Mouse (Mus musculus) naive thymus-derived CD4-positive, alpha-beta T cell, adult 2 months (primary cell): ENCODE measurements around the gene Rae1.

Experiments used
- DNase-seq: peaks from one replicate; pipeline ENCODE4 v3.0.0-alpha.2; 2011; ENCODE audit warnings: low read depth

The Rae1 gene

DNA sequence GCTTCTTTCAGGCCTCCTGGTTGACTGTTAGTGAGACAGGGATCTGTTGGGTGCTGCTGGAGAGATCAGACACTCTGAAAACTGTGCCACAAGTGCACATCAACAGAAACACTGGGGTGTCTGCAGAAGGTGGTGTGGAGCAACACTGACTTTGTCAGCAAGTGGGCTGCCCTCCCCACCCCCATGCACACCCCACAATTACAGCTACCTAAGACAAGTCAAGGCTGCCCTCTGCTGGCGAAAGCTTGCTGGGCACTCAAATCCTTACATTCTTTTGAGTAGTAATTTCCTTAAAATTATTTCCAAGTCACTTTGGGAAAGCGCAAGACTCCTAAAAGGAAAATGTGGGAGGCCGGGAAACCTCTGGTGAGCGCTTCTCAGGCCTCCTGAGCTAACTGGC is 3.7 kb upstream of the Rae1 start:
- DNase-seq, result peak; percentile 88

DNA sequence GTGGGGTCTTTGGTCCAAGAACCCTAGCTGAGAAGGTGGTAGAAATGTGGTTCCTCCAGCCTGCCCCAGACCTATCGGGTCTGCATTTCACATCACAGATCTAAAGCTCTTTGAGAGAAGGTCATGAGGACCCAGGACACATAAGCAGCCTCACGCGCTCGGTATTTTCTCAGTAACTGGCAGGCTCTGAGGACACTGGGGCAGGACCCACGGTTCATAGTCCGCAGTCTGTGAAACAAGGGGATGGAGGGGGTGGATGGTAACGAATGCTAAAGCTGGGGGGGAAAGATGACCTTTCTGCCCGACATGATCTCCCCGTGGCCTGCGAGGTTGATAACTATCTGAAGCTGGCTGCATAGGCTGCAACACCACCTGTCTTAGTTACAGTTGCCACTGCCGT is 2.2 kb upstream of the Rae1 start:
- no peak for DNase-seq

DNA sequence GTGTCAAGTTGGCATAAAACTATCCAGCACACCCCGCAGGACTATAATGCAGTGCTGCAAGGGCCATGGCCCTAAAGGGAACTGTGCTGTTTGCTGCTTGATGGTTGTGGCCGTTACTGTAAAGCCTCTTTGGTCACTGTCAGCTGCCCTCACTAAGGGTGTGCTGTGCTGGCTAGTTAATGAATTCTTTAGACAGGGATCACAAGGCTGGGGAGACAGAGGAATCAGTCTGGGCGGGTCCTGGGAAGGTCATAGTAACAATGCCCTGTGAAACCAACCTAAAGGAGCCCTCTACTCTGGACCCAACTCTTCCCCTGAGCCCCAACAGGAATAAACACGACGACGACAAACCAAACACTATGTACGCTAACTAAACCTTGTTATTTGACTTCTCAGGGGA is 1.4 kb upstream of the Rae1 start:
- DNase-seq, result no peak

DNA sequence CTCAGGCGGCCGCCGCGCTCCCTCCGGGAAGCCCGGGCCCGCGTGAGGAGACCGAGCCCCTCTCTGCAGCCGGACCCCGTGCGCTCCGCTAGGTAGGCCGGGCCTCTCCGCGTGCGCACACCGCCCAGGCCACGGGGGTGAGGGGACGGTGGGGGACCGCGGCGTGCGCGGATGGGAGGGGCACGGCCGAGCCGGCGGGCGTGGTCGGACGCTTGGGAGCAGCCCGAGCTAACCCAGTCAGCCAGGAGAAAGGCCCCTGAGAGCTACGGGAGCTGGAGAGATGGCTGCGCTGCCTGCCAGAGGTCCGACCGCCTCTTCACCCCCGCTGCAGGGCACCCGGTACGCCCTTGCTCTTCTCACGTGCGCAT is 352 bp downstream of the Rae1 start:
- DNase-seq, result no peak

DNA sequence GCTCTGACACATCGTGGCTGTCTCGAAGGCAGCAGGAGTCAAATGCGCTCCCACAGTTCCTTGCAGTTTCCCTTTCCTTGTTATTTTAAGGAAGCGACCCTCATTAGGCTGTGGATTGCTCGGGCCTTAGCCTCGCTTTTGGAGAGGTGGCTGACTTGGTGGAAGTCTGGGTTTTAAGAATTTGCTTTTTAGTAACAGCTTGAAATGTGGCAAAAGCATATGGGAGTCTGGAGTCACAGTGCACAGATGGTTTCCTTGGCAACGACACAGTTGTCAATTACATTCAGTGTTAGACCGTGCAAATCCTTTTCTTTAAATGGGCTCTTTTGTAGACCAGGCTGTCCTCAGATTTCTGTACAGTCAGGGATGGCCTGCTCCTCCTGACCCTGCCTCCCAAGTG is 1.0 kb downstream of the Rae1 start:
- DNase-seq, result peak; percentile 37

DNA sequence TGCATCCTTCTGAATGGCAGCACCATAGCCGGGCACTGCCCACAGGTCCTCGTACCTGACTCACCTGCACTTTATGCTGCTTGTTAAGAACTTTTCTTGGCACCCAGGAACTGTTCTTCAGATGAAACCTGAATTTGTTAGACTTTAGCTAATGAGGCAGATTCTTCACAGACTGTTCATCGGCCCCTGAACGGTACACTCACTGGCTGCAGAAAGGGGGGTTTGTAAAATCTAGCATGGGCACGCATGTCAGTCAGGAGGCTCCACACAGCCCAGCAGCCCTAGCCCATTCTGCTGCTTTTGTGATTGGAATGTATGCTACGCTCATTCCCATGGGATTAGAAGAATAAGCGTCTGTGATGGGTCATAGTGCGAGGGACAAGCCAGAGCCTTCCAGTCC is 3.8 kb downstream of the Rae1 start:
- DNase-seq, result no peak

DNA sequence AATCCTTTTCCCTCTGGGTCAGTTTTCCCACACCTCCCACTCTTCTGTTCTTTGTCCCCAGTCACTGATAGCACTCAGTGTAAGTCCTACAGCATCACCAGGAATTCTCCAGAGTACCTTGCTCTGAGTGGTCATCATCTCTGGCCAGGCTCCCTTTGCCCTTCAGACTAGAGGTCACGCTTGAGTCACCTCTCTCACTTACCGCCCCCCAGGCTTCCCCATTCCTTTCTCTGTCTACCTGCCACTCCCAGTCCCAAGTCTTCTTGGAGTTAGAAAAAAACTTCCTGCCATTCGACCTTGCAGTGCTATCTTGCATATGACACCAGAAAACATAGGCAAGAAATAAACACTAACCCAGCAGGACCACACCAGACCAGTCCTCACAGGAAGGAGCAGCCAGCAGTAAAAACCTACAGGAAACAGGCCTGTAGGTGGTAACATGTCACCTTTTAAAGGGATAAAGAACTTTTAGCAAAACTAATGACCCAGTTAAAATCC is 10.4 kb downstream of the Rae1 start:
- DNase-seq, result no peak

DNA sequence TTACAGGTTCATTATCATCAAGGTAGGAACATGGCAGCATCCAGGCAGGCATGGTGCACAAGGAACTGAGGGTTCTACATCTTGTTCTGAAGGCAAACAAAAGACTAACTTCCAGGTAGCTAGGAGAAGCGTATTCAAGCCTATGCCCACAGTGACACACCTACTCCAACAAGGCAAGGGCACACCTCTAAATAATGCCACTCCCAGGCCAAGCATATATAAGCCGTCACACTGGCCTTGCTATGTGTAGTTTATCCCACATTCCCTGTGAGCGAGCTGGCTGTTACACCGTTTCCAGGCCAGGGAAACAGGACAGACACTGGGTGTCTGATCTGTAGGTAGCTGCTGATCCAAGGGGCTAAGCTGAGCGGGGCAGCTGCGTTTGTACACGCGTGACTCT is 11.5 kb downstream of the Rae1 start:
- no peak for DNase-seq

DNA sequence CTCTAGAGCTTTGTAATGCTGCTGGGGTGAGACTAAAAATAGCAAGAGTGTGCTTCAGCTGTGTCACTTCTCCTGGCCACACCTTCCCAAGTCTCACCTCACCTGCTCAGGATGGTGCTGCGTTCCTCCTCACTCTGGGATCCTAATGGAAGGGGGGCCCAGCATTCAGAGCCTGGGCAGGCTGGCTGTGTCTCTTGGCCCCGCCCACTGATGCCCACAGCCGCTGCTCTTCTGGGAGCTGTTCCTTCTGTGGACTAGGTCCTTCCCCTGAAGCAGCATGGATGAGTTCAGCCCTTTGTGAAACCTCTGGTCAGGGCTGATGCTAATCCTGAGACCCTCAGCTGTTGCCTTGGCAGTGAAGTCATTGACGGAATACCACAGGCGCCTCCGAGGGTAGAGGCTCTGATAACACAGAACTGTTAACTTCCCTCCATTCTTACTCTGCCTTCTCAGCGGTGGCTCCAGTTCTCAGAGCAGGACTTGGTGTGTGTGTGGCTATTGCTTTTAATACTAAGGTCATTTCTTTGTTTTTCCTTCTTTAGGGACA is 14.9 kb downstream of the Rae1 start:
- DNase-seq, result no peak

DNA sequence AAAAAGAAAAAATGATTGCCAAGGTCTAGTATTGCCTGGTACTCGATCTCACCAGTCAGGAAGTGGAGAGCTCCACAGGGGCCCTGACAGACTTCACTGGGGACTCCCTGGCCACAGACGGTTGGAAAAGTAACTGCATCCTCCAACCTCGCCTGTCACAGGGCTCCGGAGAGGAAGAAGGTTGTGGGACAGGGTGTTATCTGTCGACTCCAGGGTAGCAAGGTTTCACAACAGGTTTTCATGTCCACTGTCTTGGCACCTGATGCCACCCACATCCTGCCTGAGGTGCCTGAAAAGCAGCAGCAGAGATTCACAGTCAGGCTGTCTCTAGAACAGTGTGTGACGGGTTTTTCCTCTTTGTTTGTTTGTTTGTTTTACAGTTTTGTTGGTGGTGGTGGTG is 18.0 kb downstream of the Rae1 start:
- DNase-seq, result peak; percentile 85

DNA sequence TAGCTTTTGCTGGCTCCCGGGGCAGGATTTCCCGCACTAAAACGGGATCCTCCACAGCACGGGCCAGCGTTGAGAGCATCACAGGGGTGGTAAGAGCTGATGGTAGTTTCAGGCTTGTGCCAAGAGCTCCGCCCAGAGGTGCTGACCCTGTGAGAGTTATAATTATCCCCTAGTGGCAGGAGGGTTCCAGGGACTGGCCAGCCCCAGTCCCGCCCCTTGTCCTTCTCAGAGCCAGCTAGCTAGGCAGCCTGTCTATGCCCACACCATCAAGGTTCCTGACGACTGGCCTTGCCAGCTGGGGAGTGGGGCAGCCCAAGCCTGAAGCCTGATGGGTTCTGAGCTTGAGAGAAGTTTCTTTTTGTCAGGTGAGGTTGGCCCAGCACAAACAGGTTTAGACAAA is 18.7 kb downstream of the Rae1 start:
- DNase-seq, result peak; percentile 40

DNA sequence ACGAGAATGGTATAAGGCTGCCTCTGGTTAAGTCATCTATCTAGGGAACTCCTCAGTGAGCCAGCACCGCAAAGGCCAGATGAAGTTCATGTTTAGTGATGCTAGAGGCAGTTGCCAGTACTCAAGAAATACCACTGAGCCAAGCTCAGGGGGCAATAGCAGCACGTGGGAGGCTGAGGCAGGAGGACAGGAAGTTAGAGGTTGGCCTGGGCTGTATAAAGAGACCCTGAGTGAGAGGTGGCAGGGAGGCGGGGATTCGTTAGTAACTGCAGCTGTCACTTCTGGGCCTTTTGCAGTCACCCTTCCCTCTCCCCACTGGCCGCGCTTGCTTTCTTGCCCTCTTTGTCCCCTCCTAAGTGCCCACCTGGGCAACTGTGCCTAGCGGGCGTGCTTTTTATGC is 19.4 kb downstream of the Rae1 start:
- peak; percentile 66 for DNase-seq

DNA sequence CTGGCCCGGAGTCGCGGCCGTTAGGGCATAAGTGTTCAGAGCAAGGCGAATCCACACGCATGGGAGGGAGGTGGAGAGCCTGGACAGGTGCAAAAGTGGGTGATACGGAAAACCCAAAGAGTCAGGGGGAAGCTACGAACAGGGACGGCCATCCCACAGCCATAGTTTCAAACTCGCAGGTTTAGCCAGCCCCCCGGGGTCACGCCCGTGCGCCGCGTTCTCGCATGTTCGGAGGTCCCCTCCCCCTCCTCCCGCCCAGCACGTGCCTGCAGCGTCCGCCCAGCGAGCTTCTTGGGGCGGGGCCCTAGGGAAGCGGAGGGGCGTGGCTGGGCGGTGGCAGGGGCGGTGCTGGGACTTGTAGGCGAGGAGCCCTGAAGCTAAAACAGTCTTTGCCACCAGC is 19.9 kb downstream of the Rae1 start:
- peak; percentile 94 for DNase-seq

DNA sequence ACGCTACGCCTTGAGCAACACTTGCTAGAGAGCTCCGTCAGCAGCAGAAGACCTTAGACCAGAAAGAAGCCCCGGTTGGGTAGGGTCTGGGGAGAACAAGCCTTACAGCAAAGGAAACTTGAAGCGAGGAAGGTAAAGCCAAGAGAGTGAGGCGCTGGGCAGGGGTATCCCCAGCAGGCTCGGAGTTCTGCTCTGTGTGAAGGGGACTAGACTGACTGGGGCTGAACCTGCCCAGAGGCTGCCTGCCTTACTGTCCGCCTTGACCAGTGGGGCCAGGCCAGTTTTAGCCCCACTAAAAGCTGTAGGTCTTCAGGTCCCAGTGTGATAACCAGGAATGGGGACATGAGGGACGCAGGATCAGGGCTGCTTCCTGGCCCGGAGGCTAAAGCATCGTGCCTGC is 20.5 kb downstream of the Rae1 start, which contains the start of gene Rbm38:
Rbm38 (plus strand) TSS at position 69 of the 400 bp plus-strand sequence.
- DNase-seq, result no peak

DNA sequence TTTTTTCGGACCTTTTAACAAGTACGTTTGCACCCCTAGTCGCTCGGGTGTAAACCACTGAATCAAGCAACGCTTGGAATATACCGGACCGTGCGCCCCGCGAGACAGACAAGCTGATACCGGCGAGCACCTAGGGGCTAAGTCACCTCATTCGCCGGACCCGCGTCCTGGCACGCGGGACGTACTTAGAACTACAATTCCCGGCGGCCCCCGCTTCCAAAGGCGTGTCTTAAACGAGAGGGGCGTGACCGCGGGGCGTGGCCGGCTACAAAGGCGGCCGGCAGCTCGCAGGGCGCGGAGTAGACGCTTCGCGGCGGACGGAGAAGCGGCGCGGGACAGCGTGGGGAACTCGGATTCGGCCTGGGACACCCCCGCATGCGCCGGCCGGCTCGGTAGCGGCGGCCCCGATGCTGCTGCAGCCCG is 21.7 kb downstream of the Rae1 start:
- peak; percentile 95 for DNase-seq

DNA sequence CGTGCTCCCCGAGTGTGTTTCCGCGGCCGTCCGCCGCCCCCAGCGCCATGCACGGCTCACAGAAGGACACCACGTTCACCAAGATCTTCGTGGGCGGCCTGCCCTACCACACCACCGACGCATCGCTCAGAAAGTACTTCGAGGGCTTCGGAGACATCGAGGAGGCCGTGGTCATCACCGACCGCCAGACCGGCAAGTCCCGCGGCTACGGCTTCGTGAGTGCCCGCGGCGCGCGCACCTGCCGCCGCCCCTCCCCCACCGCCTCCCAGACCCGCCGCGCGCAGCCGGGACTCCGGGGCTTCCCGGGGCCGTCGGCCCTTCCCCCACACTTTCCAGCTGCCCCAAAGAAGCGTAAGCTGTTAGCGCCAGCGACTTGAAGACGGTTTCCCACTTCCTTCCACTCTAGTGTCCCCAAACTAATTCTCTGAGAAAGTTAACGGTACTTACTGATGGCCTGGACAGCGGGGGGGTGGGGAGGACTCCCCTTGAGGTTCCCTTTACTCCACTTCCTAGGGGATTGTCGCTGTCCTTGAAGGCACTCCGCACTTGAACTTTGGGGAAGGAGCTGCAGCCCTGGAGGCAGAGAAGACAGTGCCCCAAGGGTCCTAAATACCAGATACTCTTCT is 22.3 kb downstream of the Rae1 start:
- DNase-seq, result no peak

DNA sequence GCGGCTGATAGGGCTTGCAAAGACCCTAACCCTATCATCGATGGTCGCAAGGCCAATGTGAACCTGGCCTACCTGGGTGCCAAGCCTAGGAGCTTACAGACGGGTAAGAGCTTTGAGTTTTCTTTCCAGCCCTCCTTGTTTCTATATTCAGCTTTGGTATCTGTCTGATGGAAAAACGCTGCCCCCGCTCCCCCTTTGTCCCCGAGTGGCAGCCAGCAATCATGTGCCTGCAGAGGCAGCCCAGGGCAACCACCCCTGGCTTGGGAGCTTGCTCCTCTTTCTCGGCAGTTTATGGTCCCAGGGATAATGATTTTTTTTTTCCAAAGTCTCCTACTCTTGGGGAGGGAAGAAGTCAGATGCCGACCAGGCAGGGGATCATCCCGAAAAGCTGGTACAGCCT is 22.9 kb downstream of the Rae1 start:
- peak; percentile 38 for DNase-seq

DNA sequence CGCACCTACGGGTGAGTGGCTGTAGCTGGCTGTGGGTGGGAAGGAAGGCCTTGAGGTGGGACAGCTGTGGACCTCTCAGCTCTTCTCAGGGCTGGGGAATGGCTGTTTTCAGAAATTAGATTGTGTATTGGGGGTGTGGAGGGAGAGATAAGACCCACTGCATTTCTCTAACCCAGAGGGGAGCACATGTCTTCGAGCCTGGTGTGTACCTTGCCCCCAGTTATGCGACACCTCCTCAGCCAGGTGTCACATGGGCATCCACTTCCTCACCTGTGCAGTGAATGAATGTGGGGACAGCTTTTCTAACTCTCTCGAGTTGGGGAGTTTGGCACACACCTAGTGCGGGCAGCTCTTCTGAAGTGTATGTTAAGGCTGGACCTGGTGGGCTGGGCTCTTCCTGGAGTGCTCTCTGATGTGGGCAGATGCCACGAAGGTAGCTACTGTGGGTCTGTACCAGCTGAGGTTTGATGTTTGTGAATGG is 23.5 kb downstream of the Rae1 start:
- DNase-seq, result peak; percentile 83

DNA sequence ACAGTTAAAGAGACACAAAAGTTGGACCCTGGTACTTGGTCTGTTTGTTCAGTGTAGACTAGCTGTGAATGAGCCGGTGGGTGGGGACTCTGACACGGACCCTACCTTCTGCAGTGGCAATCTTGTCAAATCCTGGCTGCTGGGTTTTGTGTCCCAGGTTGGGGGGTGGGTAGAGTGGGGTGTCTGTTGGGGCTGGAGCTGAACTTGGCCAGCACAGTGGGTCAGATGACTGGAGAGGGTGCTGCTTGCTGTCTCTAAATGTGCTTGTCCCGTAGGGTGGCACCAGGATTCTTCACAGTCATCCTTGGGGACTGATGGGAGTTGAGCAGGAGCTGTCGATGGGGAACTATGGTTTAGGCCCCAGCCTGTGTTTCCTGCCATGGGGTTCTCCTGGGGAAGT is 24.0 kb downstream of the Rae1 start:
- DNase-seq, result no peak

DNA sequence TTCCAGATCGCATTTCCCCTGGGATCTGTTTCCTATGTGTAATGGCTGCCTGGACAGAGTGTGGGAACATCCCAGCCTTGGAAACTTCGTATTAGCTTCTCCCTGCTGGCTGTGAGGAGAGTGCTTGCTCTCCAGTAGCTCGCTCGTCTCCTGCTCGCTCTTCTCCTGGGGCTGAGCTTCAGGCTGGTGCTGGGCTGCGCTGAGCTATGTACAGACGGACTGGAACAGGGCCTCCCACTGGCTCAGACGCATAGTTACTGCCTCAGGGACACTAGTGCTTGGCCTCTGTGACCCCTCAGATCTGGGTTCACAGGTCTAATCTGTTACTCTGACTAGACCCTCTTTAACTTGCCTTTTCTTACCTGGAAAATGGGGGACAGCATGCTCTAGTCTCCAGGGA is 24.5 kb downstream of the Rae1 start:
- DNase-seq, result peak; percentile 46

DNA sequence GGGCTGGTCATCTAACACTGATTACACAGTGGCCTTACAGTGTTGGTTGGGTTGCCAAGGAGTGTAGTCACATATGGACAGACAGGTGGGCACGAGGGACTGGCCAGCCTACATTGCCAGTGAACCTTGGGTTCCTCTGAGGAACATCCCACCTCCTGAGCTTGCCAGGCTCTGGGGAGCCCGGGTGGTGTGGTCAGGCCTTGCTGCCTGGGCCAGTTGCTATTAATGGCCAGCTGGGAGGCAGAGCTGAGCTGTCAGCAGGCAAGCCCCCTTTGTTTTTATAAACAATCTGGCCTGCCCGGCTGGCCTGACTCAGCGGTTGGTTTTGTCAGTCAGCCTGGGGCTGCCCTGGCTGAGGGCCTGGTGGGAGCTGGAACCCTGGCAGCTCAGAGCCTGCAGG is 25.0 kb downstream of the Rae1 start:
- DNase-seq, result no peak

DNA sequence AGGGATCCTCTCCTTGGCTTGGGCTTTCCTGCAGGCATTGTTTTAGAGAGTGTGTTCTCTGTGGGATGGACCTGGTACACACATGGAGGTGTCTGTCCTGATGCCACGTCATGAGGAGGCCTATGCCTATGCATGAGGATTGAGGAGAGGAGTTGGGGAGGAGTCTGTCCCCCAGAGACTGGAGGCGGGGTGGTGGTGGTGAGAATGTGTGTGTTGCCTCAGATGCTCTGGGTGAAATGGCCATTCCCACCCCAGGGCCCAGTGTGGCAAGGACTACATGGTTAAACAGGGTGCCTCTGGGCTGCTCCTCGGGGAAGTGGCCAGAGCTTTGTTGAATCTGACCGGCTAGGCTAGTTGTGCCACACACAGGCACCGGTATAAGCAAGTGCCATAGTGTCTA is 26.4 kb downstream of the Rae1 start:
- DNase-seq, result no peak

DNA sequence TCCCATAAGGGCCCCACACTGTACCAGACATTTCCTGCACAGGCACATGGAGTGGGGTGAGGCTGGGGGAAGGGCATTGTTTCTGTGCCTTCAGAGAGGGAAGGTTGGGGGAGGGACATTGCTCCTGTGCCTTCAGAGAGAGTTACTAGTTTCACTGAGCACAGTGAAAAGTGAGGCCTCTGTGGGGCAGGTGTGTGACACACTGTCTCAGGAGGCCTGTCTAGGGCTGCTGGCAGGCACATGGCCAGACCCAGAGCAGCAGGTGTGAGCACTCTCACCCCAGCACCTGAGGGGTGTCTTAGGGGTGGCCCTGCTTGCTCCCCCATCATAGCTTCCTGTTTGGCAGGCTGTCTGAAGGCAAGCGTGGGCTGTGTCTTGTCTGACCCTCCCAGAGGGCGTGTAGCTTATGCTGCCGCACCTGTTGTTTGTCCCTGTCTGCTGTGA is 26.8 kb downstream of the Rae1 start:
- peak; percentile 90 for DNase-seq
